Mouse (Mus musculus): ENCODE results near the gene Nufip2. TPM values are rescaled to one million over a fixed set of nuclear protein-coding genes. Genes with fewer than 3 reads are reported as not detected.
A peak's percentile ranks its signal among the peaks of the same experiment; 100 is the strongest.

The Nufip2 gene
- polyA plus RNA-seq, 1 experiment from 2014 or later = 3.9 TPM

DNA sequence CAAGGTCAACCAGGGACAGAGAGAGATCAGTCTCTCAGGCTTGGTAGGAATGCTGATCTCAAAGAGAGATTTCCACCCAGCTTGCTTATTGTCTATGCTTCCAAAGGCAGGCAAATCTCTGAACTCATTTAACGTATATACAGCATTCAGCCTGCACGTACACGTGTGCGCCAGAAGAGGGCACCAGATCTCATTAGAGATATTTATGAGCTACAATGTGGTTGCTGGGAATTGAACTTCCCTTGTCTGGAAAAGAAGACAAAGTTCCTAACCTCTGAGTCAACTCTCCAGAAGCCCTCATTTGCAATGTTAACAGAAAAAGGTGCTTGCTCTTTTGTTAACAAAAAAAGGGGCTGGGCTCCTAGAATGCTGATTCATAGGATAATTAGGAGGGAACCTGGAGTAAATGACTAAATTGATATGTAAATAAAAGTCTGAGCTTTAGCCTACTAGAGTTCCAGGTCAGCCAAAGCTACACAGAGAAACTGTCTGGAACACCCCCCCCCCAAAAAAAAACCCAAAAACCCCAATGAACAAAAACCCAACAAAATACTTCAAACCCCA, 12.4 kb upstream of the Nufip2 start:
- WGBS = 67% methylated on average over 4 of the region's 4 CpGs
- no peak for DNase-seq (ENCODE audit: extremely low spot score, low spot score)
- no peak overlapping the region for H3K4me3 ChIP-seq
- H3K9me3 ChIP-seq = peaks cover 8% of the 10 kb centered on the region; the same call in 1 of the 2 replicates
- H3K4me1 ChIP-seq = no peaks in the 10 kb centered on the region
- H3K27ac ChIP-seq = no peak overlapping the region
- H3K27me3 ChIP-seq (ENCODE audit: poor library complexity, severe bottlenecking) = no peaks in the 10 kb centered on the region
- H3K36me3 ChIP-seq (replicated peaks) = no peaks in the 10 kb centered on the region

GRCm38 (mm10) chr11:77680018-77680417, 5.9 kb upstream of the Nufip2 start:
- DNase-seq (ENCODE audit: extremely low spot score, low spot score) = no peak
- Histone ChIP-seq H3K9me3 (no peaks in the 10 kb centered on the region), H3K4me1 (peaks cover 12% of the 10 kb centered on the region), H3K27ac (no peak overlapping the region), H3K27me3 (ENCODE audit: poor library complexity, severe bottlenecking) (no peaks in the 10 kb centered on the region), H3K4me3 (no peak overlapping the region), H3K36me3 (replicated peaks) (no peaks in the 10 kb centered on the region)
- 4% methylated on average over 2 of the region's 2 CpGs for WGBS

GRCm38 (mm10) chr11:77684896-77685295, 1.1 kb upstream of the Nufip2 start:
- peak overlapping the region; percentile 99 for H3K27ac ChIP-seq
- DNase-seq (ENCODE audit: extremely low spot score, low spot score) = no peak
- peaks cover 25% of the 10 kb centered on the region for H3K4me1 ChIP-seq
- 73% methylated on average over 2 of the region's 2 CpGs for WGBS
- H3K36me3 ChIP-seq (replicated peaks) = peaks cover 16% of the 10 kb centered on the region
- peak overlapping the region; percentile 99 for H3K4me3 ChIP-seq
- no peaks in the 10 kb centered on the region for H3K27me3 ChIP-seq (ENCODE audit: poor library complexity, severe bottlenecking)
- H3K9me3 ChIP-seq = no peaks in the 10 kb centered on the region

GRCm38 (mm10) chr11:77686346-77686840, 438 bp downstream of the Nufip2 start:
- peak overlapping the region; percentile 99 for H3K4me3 ChIP-seq
- no peaks in the 10 kb centered on the region for H3K27me3 ChIP-seq (ENCODE audit: poor library complexity, severe bottlenecking)
- H3K27ac ChIP-seq = peak overlapping the region; percentile 99
- H3K36me3 ChIP-seq (replicated peaks) = peaks cover 31% of the 10 kb centered on the region
- no peaks in the 10 kb centered on the region for H3K9me3 ChIP-seq
- no peak for DNase-seq (ENCODE audit: extremely low spot score, low spot score)
- WGBS = under 1% methylated on average over 26 of the region's 30 CpGs
- H3K4me1 ChIP-seq = peaks cover 19% of the 10 kb centered on the region

GRCm38 (mm10) chr11:77686841-77687540, 1.0 kb downstream of the Nufip2 start:
- H3K36me3 ChIP-seq (replicated peaks) = peaks cover 37% of the 10 kb centered on the region
- H3K9me3 ChIP-seq = no peaks in the 10 kb centered on the region
- H3K27me3 ChIP-seq (ENCODE audit: poor library complexity, severe bottlenecking) = no peaks in the 10 kb centered on the region
- WGBS = 0% methylated on average over 53 of the region's 76 CpGs
- peaks cover 19% of the 10 kb centered on the region for H3K4me1 ChIP-seq
- peak; percentile 80 for DNase-seq (ENCODE audit: extremely low spot score, low spot score)
- H3K27ac ChIP-seq = peak overlapping the region; percentile 99
- H3K4me3 ChIP-seq = peak overlapping the region; percentile 99

DNA sequence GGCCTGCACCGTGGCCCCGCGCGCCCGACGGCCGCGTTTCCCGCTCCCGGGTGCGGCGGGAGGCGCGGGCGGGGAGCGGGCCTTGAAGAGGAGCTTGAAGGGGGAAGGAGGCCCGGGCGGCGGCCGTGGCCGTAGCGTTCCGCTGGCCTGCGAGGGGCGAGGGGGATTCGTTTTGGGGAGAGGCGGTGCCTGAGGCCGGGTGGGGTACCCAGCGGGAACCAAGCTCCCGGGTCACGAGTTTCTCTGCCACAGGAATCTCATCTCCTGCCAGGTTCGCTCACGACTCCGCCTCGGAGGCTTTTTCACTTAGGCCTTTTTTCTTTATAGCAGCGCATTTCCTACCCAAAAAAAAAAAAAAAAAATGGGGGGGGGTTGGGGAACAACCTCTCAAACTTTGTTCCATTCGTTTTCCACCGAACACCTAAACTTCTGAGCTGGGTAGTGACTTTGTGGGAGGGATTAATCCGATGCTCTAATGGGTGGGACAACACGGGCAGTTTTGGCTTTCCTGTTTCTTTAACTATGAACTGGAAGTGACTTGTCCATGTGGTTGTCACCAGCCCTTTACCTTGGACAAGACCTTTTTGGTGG, 1.7 kb downstream of the Nufip2 start:
- H3K9me3 ChIP-seq = no peaks in the 10 kb centered on the region
- 0% methylated on average over 27 of the region's 40 CpGs for WGBS

DNA sequence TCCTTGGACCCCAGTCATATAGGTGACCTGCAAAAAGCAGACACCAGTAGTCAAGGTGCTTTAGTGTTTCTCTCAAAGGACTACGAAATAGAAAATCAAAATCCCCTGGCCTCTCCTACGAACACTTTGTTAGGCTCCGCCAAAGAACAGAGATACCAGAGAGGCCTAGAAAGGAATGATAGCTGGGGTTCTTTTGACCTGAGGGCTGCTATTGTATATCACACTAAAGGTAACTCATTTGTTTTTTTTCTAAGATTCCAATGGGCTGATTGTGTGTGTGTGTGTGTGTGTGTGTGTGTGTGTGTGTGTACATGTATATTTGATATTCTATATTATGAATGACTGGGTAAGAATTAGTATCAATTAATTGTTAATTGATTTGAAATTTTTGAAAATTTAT, 7.1 kb downstream of the Nufip2 start:
- peaks cover 10% of the 10 kb centered on the region; the same call in 1 of the 2 replicates for H3K9me3 ChIP-seq
- no peaks in the 10 kb centered on the region for H3K27me3 ChIP-seq (ENCODE audit: poor library complexity, severe bottlenecking)
- no peak overlapping the region for H3K4me3 ChIP-seq
- H3K36me3 ChIP-seq (replicated peaks) = peaks cover 96% of the 10 kb centered on the region
- peaks cover 9% of the 10 kb centered on the region for H3K4me1 ChIP-seq
- DNase-seq (ENCODE audit: extremely low spot score, low spot score) = no peak
- H3K27ac ChIP-seq = no peak overlapping the region
- 94% methylated on average over 3 of the region's 3 CpGs for WGBS

More for the DNA sequence above, 1.7 kb downstream of the Nufip2 start:
- Histone ChIP-seq H3K4me3 (peak overlapping the region; percentile 99), H3K36me3 (replicated peaks) (peaks cover 43% of the 10 kb centered on the region), H3K27me3 (ENCODE audit: poor library complexity, severe bottlenecking) (no peaks in the 10 kb centered on the region), H3K4me1 (peaks cover 19% of the 10 kb centered on the region), H3K27ac (peak overlapping the region; percentile 99)
- DNase-seq (ENCODE audit: extremely low spot score, low spot score) = peak; percentile 40

GRCm38 (mm10) chr11:77697232-77697631, 11.3 kb downstream of the Nufip2 start:
- no peak overlapping the region for H3K27ac ChIP-seq
- no peaks in the 10 kb centered on the region for H3K4me1 ChIP-seq
- H3K4me3 ChIP-seq = no peak overlapping the region
- H3K27me3 ChIP-seq (ENCODE audit: poor library complexity, severe bottlenecking) = no peaks in the 10 kb centered on the region
- DNase-seq (ENCODE audit: extremely low spot score, low spot score) = no peak
- 93% methylated on average over 2 of the region's 2 CpGs for whole genome bisulfite sequencing
- H3K9me3 ChIP-seq = peaks cover 10% of the 10 kb centered on the region; the same call in 1 of the 2 replicates
- peaks cover 97% of the 10 kb centered on the region for H3K36me3 ChIP-seq (replicated peaks)

GRCm38 (mm10) chr11:77705920-77706319, 20.0 kb downstream of the Nufip2 start:
- Histone ChIP-seq H3K27ac (no peak overlapping the region), H3K4me1 (no peaks in the 10 kb centered on the region), H3K27me3 (ENCODE audit: poor library complexity, severe bottlenecking) (no peaks in the 10 kb centered on the region), H3K4me3 (no peak overlapping the region), H3K9me3 (no peaks in the 10 kb centered on the region), H3K36me3 (replicated peaks) (peaks cover 94% of the 10 kb centered on the region)
- 93% methylated on average over 3 of the region's 3 CpGs for WGBS
- DNase-seq (ENCODE audit: extremely low spot score, low spot score) = no peak

GRCm38 (mm10) chr11:77709039-77709438, 23.1 kb downstream of the Nufip2 start:
- no peaks in the 10 kb centered on the region for H3K9me3 ChIP-seq

GRCm38 (mm10) chr11:77713736-77714135, 27.8 kb downstream of the Nufip2 start:
- Histone ChIP-seq H3K4me1 (no peaks in the 10 kb centered on the region), H3K4me3 (no peak overlapping the region), H3K36me3 (replicated peaks) (peaks cover 58% of the 10 kb centered on the region), H3K9me3 (no peaks in the 10 kb centered on the region), H3K27me3 (ENCODE audit: poor library complexity, severe bottlenecking) (no peaks in the 10 kb centered on the region), H3K27ac (no peak overlapping the region)
- WGBS = 97% methylated on average over 3 of the region's 3 CpGs
- no peak for DNase-seq (ENCODE audit: extremely low spot score, low spot score)

More at GRCm38 (mm10) chr11:77709039-77709438, 23.1 kb downstream of the Nufip2 start:
- no peak for DNase-seq (ENCODE audit: extremely low spot score, low spot score)
- WGBS = 92% methylated on average over 3 of the region's 3 CpGs
- H3K27ac ChIP-seq = no peak overlapping the region
- H3K4me1 ChIP-seq = no peaks in the 10 kb centered on the region
- H3K36me3 ChIP-seq (replicated peaks) = peaks cover 84% of the 10 kb centered on the region
- H3K4me3 ChIP-seq = no peak overlapping the region
- no peaks in the 10 kb centered on the region for H3K27me3 ChIP-seq (ENCODE audit: poor library complexity, severe bottlenecking)

DNA sequence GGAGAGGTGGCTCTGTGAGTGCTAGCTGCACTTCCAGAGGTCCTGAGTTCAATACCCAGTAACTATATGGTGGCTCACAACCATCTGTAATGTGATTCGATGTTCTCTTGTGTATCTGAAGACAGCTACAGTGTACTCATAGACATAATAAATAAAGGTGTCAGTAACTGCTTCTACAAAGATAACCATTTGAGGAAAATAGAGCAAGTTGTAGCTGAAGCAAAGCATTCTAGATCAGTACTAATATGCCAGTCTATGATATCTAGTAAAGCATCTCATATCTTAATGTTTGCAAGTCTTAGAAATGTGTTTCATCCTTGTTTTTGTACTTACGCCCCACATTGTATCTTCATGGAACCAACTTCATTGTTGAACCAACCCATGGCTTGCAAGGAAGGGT, 33.1 kb downstream of the Nufip2 start:
- DNase-seq (ENCODE audit: extremely low spot score, low spot score) = no peak
- Histone ChIP-seq H3K36me3 (replicated peaks) (peaks cover 25% of the 10 kb centered on the region), H3K9me3 (no peaks in the 10 kb centered on the region), H3K27ac (no peak overlapping the region), H3K27me3 (ENCODE audit: poor library complexity, severe bottlenecking) (no peaks in the 10 kb centered on the region), H3K4me3 (no peak overlapping the region), H3K4me1 (no peaks in the 10 kb centered on the region)
- WGBS = 94% methylated on average over 2 of the region's 2 CpGs

DNA sequence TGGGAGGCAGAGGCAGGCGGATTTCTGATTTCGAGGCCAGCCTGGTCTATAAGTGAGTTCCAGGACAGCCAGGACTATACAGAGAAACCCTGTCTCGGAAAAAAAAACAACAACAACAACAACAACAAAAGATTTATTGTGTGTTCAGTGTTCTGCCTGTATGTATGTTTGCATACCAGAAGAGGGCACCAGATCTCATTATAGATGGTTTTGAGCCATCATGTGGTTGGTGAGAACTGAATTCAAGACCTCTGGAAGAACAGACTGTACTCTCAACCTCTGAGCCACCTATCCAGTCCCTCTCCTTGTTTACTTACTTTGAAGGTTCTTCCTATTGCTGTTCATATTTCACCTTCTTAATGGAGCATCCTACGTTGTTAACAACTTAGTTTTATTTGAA, 35.4 kb downstream of the Nufip2 start:
- no peaks in the 10 kb centered on the region for H3K9me3 ChIP-seq
- no peak overlapping the region for H3K4me3 ChIP-seq
- H3K36me3 ChIP-seq (replicated peaks) = peaks cover 20% of the 10 kb centered on the region
- H3K27me3 ChIP-seq (ENCODE audit: poor library complexity, severe bottlenecking) = no peaks in the 10 kb centered on the region
- DNase-seq (ENCODE audit: extremely low spot score, low spot score) = no peak
- 89% methylated on average over 4 of the region's 4 CpGs for WGBS
- no peak overlapping the region for H3K27ac ChIP-seq
- H3K4me1 ChIP-seq = peaks cover 8% of the 10 kb centered on the region

Measured in forebrain, embryonic 10.5 days (tissue).